Mouse (Mus musculus): ENCODE measurements around the gene Rps6kb2. TPM values are rescaled to one million over a fixed set of nuclear protein-coding genes. Genes with fewer than 3 reads are reported as not detected.
"Not testable (repeated sequence)": the region's sequence is repeated elsewhere in the genome, so short reads cannot be mapped to it uniquely, and the experiment has no call there.

Gene Rps6kb2
- total RNA-seq, 4 experiments from 2014 or later: 28.6 to 39.6 (median 34.1) TPM

- DNase-seq (ENCODE audit: low spot score in 2 of 2): no peak
These were observed 20.6 kb downstream of the Rps6kb2 start for GRCm38 (mm10) chr19:4142416-4143173.

DNA sequence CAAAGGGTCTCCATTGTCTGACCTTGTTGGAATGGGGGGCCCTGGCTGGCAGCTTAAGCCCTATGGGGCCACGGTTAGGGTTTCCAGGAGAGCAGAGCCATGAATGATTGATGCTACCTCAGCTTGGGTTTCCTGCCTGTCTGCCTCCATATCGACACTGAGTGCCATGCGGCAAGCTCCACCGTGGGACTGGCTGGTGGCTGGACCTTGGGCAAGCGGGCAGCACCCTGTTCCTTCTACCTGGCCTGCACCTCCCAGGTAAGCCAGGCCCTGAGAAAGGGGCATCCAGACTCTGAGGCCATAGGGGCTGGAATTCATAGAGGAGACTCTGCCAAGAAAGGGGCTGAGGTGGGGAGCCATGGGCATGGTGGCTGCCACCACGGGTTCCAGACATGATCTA lies 23.0 kb downstream of the Rps6kb2 start:
- no peak for DNase-seq (ENCODE audit: low spot score in 2 of 2)

DNA sequence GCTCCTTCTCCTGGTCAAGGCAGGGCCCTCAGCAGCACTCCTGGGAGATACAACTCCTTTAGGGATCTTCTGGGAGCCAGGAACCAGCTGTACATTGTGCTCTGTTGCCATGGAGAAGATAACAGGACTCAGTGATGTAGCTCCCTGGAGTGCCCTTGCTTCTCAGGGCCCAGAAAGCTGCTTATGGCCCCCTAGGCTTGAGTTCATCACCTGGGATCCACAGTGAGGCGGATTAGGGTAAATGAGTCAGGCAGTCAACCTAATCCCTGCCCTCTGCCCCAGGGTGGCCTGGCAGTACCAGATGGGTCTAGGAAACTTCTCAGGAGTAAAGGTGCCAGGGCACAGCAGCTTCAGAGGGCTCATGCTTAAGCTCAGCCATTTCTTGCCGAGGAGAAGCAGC lies 23.7 kb downstream of the Rps6kb2 start, which contains the start of gene Gpr152:
Gene Gpr152, plus strand, starts transcription at position 342 of the 400 bp plus-strand sequence.
- no peak for DNase-seq (ENCODE audit: low spot score in 2 of 2)

DNA sequence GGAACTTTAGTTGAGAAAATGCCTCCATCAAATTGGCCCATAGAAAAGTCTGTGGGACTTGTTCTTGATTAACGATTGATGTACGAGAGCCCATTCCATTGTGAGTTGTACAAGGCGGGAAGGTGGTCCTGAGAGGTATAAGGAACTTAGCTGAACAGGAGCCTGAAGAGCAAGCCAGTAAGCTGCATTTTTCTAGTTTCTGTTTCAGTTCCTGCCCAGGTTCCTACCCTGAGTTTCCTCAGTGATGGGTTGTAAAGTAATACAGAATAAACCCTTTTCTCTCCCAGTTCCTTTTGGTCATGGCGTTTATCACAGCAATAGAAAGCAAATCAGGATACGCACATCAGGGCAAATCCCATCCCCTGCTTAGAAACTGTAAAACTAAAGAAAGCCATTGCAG lies 25.2 kb downstream of the Rps6kb2 start:
- DNase-seq (ENCODE audit: low spot score in 2 of 2): no peak

GRCm38 (mm10) chr19:4136463-4136862 lies 26.7 kb downstream of the Rps6kb2 start:
- no peak for DNase-seq (ENCODE audit: low spot score in 2 of 2)

GRCm38 (mm10) chr19:4135963-4136345 lies 27.2 kb downstream of the Rps6kb2 start:
- not testable (repeated sequence) for DNase-seq (ENCODE audit: low spot score in 2 of 2)

DNA sequence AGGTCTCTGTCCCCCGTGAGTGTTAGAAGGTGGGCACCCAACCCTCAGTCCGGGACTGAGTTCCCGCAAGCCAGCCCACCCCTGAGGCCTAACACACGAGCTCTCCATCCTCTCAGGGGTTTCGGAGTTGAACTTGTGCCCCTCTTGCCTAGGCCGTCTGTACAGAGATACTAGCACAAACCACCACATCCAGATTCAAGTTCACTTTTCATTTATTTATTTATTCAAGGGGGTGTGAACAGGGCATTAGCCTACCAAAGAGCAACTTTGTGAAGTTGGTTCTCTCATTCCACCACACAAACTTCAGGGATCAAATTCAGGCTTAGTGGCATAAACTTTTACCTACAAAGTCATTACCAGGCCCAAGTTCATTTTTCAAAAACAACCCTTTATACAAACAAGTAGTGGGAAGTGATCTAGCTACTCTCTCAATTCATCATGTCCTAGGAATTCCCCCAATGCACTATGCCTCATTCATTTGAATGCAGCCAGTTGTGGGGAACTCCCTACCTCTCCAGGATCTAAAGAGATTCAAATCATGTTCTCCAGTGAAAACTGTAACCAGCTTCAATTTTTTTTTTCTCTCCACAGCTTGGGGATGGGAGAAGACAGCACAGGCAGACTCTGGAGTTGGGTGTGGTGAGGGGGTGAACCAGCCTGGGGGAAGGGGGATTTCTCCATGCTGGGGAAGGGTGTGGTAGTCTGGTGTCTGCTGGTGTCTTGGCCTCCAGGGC lies 27.8 kb downstream of the Rps6kb2 start:
- DNase-seq (ENCODE audit: low spot score in 2 of 2): not testable (repeated sequence)

DNA sequence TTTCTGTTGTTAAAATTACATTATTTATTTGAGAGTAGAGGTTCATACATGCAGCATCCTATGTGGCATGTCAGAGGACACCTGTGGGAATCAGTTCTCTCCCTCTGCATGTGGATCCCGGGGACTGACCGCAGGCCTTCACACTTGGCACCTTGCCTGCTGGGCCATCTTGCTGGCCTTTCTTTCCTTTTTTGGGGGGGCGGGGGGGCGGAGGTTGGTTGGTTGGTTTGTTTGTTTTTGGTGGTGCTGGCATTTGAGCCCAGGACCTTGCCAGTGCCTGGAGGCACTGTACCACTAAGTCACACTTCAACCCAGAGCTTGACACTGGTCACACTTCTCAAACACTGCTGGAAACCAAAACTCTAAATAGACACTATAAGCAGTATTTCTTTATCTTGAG lies 28.8 kb downstream of the Rps6kb2 start:
- DNase-seq (ENCODE audit: low spot score in 2 of 2): no peak

GRCm38 (mm10) chr19:4131768-4132167 lies 31.4 kb downstream of the Rps6kb2 start:
- no peak for DNase-seq (ENCODE audit: low spot score in 2 of 2)

GRCm38 (mm10) chr19:4131075-4131474 lies 32.1 kb downstream of the Rps6kb2 start:
- DNase-seq (ENCODE audit: low spot score in 2 of 2): no peak

DNA sequence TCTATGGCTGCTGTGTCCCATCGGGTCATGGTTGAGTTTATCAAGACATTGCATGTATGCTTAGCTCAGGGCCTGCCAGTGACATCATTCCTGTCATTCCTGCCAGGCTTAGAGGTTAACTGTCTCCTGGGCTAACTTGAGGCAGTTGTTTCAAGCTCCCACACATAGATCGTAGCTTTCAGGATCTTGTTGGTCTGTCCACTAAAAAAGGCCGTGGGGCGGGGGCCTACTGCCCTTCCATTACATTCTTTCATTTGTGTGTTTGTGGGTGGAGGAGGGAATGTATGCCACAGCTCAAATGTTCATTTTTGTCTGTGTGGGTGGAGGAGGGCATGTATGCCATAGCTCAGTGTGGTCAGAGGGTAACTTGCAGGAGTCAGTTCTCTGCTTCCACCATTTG lies 33.0 kb downstream of the Rps6kb2 start:
- no peak for DNase-seq (ENCODE audit: low spot score in 2 of 2)

GRCm38 (mm10) chr19:4129462-4129861 lies 33.7 kb downstream of the Rps6kb2 start:
- no peak for DNase-seq (ENCODE audit: low spot score in 2 of 2)

- no peak for DNase-seq (ENCODE audit: low spot score in 2 of 2)
These were observed 36.2 kb downstream of the Rps6kb2 start for GRCm38 (mm10) chr19:4126759-4127495.

GRCm38 (mm10) chr19:4125741-4126696 lies 37.1 kb downstream of the Rps6kb2 start, which contains the start of gene Aip:
Gene Aip, minus strand, starts transcription at chr19:4125858.
- peak; percentile 83 to 98 for DNase-seq (ENCODE audit: low spot score in 2 of 2)

GRCm38 (mm10) chr19:4125268-4125667 lies 37.9 kb downstream of the Rps6kb2 start:
- not testable (repeated sequence) for DNase-seq (ENCODE audit: low spot score in 2 of 2)

GRCm38 (mm10) chr19:4124432-4124831 lies 38.7 kb downstream of the Rps6kb2 start:
- DNase-seq (ENCODE audit: low spot score in 2 of 2): no peak

GRCm38 (mm10) chr19:4122411-4123370 lies 40.5 kb downstream of the Rps6kb2 start:
- no peak for DNase-seq (ENCODE audit: low spot score in 2 of 2)

DNA sequence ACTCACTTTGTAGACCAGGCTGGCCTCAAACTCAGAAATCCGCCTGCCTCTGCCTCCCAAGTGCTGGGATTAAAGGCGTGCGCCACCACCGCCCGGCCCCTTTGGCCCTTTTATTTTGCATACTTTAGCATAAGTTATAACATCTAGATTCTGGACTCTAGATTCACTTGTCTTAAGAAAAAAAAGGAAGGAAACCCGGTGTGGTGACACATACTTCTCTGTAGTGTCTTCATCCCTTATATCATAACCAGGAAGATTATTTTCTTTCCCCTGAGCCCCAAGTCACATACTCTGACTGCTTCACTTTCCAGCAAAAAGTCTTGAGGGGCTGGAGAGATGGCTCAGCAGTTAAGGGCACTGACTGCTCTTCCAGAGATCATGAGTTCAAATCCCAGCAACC lies 41.3 kb downstream of the Rps6kb2 start:
- not testable (repeated sequence) for DNase-seq (ENCODE audit: low spot score in 2 of 2)

- peak; percentile 97 to 98 for DNase-seq (ENCODE audit: low spot score in 2 of 2)
These were observed 41.9 kb downstream of the Rps6kb2 start for GRCm38 (mm10) chr19:4121097-4121805.
